Mouse (Mus musculus) liver, adult (tissue): Measurements from ENCODE around the gene Nhlh1.

Source experiments
- GATA4 ChIP-seq: IDR thresholded peaks from 2 replicates; pipeline ENCODE4 v1.6.1; 2014; ENCODE audit warnings: mild to moderate bottlenecking, low read length; ENCODE audit not compliant: insufficient replicate concordance

Nhlh1 gene

GRCm38 (mm10) chr1:172027010-172027808, 30.2 kb downstream of the Nhlh1 start:
- TF ChIP-seq GATA4: no peak; the same call in 1 of the 2 replicates

- TF ChIP-seq GATA4: no peak
Measured at GRCm38 (mm10) chr1:172026201-172026901, 31.0 kb downstream of the Nhlh1 start.

GRCm38 (mm10) chr1:172025201-172025904, 32.0 kb downstream of the Nhlh1 start:
- no peak for TF ChIP-seq GATA4

GRCm38 (mm10) chr1:172024140-172024895, 33.1 kb downstream of the Nhlh1 start:
- no peak for TF ChIP-seq GATA4

- no peak for TF ChIP-seq GATA4
Measured at GRCm38 (mm10) chr1:172019863-172020521, 37.4 kb downstream of the Nhlh1 start.

GRCm38 (mm10) chr1:172019339-172019738, 38.0 kb downstream of the Nhlh1 start:
- TF ChIP-seq GATA4: no peak

- TF ChIP-seq GATA4: no peak
Measured at GRCm38 (mm10) chr1:172018336-172019311, 38.7 kb downstream of the Nhlh1 start.

GRCm38 (mm10) chr1:172017517-172018070, 39.8 kb downstream of the Nhlh1 start:
- no peak for TF ChIP-seq GATA4

- TF ChIP-seq GATA4: no peak
Measured at GRCm38 (mm10) chr1:172016660-172017516, 40.5 kb downstream of the Nhlh1 start.

GRCm38 (mm10) chr1:172016031-172016430, 41.3 kb downstream of the Nhlh1 start:
- TF ChIP-seq GATA4: no peak

- no peak for TF ChIP-seq GATA4
Measured at GRCm38 (mm10) chr1:172015312-172015939, 41.9 kb downstream of the Nhlh1 start.

- no peak for TF ChIP-seq GATA4
Measured at GRCm38 (mm10) chr1:172014771-172015170, 42.6 kb downstream of the Nhlh1 start.
